ENCODE assay signal across 1 mouse cellular context in genomic region chr5:34659686-34660590, GRCm38 (mm10).
TF ChIP-seq lines count a peak whose summit lies in the region.

Nop14 (minus strand) TSS chr5:34660148.
Grk4 (plus strand) TSS chr5:34660379.

TF ChIP-seq in CH12.LX, 34 proteins besides CTCF, POLR2A, EP300 and RAD21 (continued from another document):
- TF ChIP-seq TBP (conservative IDR thresholded peaks at IDR 0.05; ENCODE audit: low read depth, low read length) = peak; percentile 96
- TF ChIP-seq POLR2AphosphoS2 (IDR thresholded peaks at IDR 0.05; ENCODE audit: low read depth, low read length) = peak; percentile 98
- TF ChIP-seq E2F4 (IDR thresholded peaks at IDR 0.05; ENCODE audit: insufficient replicate concordance, low read depth, low read length) = no peak
- TF ChIP-seq MEF2A (IDR thresholded peaks at IDR 0.05; ENCODE audit: borderline replicate concordance, low read depth, low read length) = no peak; the same call in 1 of the 2 replicates
- TF ChIP-seq RCOR1 (conservative IDR thresholded peaks at IDR 0.05; ENCODE audit: low read depth, low read length) = no peak
- peak; percentile 98 for TF ChIP-seq MYC (IDR thresholded peaks at IDR 0.05; ENCODE audit: low read depth, low read length)
- TF ChIP-seq HCFC1 (IDR thresholded peaks at IDR 0.05; ENCODE audit: low read depth, low read length) = peak; percentile 98
- TF ChIP-seq CHD1 (IDR thresholded peaks at IDR 0.05; ENCODE audit: low read depth, low read length) = no peak
- TF ChIP-seq MXI1 (IDR thresholded peaks at IDR 0.05; ENCODE audit: low read depth, low read length) = peak; percentile 97
- TF ChIP-seq MAX (IDR thresholded peaks at IDR 0.05; ENCODE audit: low read length) = peak; percentile 87
- peak; percentile 96 for TF ChIP-seq ELF1 (IDR thresholded peaks at IDR 0.05; ENCODE audit: low read depth, low read length)
- TF ChIP-seq SIN3A (IDR thresholded peaks at IDR 0.05; ENCODE audit: low read length) = peak; percentile 94
- TF ChIP-seq NRF1 (IDR thresholded peaks at IDR 0.05; ENCODE audit: low read depth, low read length) = peak; percentile 31; the same call in 1 of the 2 replicates
- no peak for TF ChIP-seq MAFK (IDR thresholded peaks at IDR 0.05; ENCODE audit: insufficient replicate concordance, low read length)
- TF ChIP-seq USF1 (IDR thresholded peaks at IDR 0.05; ENCODE audit: low read depth, low read length) = no peak
- peak; percentile 100 for TF ChIP-seq CHD2 (IDR thresholded peaks at IDR 0.05; ENCODE audit: low read length)
- TF ChIP-seq JUND (conservative IDR thresholded peaks at IDR 0.05; ENCODE audit: low read depth, low read length) = no peak
